Mouse (Mus musculus) lung, adult 18-20 months (tissue): Measurements from ENCODE around the gene Vipr1.
A peak's percentile ranks its signal among the peaks of the same experiment; 100 is the strongest.

Experiments used
- DNase-seq, 2 experiments: peaks; one replicate each; pipeline ENCODE4 v3.0.0; 2022; ENCODE audit warnings: mixed read lengths in 2 of 2

Vipr1 gene

DNA sequence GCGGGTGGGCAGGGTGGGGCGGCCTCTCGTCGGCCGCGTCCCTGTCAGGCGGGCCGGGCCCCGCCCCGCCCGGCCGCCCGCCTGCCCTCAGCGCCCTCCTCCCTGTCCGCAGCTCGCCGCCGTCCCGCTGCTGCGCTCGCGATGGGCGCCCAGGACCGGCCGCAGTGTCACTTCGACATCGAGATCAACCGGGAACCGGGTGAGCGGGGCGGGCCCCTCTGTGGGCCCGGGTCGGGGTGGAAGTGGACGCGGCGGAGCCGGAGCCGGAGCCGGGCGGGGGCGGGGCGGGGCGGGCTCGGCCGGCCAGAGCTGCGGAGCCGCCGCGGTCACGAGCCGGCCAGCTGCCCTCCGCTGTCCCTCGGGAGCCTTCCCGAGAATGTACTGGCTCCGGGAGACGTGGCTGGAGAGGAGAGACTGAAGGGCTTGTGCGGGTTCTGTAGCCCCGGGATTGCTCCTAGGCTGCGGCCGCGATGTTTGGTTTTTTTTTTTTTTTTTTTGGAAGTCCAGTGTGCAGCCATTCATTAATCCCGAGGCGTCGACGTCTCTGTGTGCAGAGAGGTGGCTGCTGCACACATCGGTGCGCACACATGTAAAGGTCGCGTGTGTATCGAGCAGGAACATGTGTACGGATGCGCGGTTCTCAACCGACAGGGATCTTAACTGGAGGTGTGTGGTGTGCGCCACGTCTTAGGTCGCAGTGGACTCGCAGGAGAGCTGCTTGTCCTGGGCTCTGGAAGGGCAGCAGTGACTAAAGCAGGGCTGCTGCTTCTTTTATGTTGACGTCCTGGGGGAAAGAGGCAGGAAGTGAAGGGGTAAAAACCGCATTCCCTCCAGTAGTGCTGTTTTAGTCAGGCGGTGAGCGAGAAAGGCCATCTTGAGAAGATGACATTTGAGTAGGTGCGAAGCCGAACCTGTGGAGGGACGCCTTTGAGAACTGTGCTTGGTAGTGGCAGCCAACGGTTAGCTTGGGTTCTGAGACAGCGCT lies 77.1 kb downstream of the Vipr1 start:
- peak in 1 of 2 experiments; percentile 24 for DNase-seq
